Mouse (Mus musculus) left cerebral cortex, adult 2 months (tissue): ENCODE measurements at regions not wholly inside any gene's neighbourhood (a gene's known extent, or its start where the extent isn't known, plus 50 kb on each side); places are given as distances from the start of the nearest gene placed in this dataset.
"Not testable (repeated sequence)": the region's sequence is repeated elsewhere in the genome, so short reads cannot be mapped to it uniquely, and the experiment has no call there.

Experiments
- DNase-seq, 2 experiments: peaks; one replicate each; pipeline ENCODE4 v3.0.0; 2021 to 2022; ENCODE audit warnings: low spot score in 2 of 2, mixed read lengths in 1 of 2; ENCODE audit errors: extremely low spot score in 1 of 2
- H3K27ac ChIP-seq: fragments of 200-600 bp; 2 replicates; pipeline ENCODE4 v1.8.1; 2022
- H3K4me3 ChIP-seq: fragments of 200-600 bp; 2 replicates; pipeline ENCODE4 v1.8.1; 2022
- CTCF ChIP-seq: fragments of 200-600 bp; IDR thresholded peaks from 2 replicates; pipeline ENCODE4 v1.8.1; 2022; ENCODE audit warnings: antibody characterized with exemption, mild to moderate bottlenecking, moderate library complexity
- intact Hi-C: fragments of 180-260 bp; cut with DNase I; formaldehyde crosslinking; loops from one replicate; pipeline ENCODE4 v1.15.1; 2025

- H3K27ac ChIP-seq: no peak overlapping the region
- DNase-seq: no peak
- no peak overlapping the region for H3K4me3 ChIP-seq
- no peak for TF ChIP-seq CTCF
- intact Hi-C loops: no loop called here
Measured at GRCm38 (mm10) chr16:50023885-50024284, 223.6 kb downstream of the Cd47 start.

GRCm38 (mm10) chr16:50026100-50026884, 226.0 kb downstream of the Cd47 start:
- Histone ChIP-seq H3K4me3 (no peak overlapping the region), H3K27ac (no peak overlapping the region)
- no peak for TF ChIP-seq CTCF
- no peak for DNase-seq
- intact Hi-C loops: no loop called here

DNA sequence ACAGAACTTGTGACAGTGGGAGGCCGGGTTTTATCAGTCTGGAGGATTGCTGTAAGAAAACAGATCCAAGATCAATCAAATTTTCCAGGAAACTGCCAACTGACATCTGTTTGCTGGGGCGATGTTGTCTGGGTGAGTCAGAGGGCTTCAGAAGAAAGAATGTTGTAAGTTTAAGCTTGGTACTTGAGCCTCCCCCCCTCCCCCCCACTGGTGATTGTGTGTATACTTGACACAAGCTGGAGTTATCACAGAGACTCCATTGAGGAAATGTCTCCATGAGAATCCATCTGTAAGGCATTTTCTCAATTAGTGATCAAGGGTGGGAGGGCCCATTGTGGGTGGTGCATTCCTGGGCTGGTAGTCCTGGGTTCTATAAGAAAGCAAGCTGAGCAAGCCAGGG, 226.9 kb downstream of the Cd47 start:
- no peak for DNase-seq
- no peak overlapping the region for H3K4me3 ChIP-seq
- intact Hi-C loops: no loop called here
- no peak for TF ChIP-seq CTCF
- no peak overlapping the region for H3K27ac ChIP-seq

DNA sequence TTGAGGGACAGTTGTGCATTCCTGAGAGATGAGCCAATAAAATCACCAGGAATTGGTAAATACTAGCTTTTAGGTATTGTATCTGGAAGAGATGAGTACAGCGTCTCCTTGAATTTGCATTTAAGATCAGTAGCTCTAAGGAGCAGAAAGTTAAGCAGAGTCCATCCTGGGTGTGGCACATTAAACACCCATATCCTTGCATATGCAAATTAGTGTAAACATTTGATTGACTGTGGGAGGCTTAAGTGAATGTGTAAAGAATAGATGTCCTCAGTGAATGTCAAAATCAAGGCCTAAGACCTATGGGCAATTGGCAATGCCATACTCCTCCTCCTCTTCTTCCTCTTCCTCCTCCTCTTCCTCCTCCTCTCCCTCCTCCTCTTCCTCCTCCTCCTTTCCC, 229.4 kb downstream of the Cd47 start:
- DNase-seq: no peak
- TF ChIP-seq CTCF: no peak
- Histone ChIP-seq H3K4me3 (no peak overlapping the region), H3K27ac (no peak overlapping the region)
- intact Hi-C loops: no loop called here

DNA sequence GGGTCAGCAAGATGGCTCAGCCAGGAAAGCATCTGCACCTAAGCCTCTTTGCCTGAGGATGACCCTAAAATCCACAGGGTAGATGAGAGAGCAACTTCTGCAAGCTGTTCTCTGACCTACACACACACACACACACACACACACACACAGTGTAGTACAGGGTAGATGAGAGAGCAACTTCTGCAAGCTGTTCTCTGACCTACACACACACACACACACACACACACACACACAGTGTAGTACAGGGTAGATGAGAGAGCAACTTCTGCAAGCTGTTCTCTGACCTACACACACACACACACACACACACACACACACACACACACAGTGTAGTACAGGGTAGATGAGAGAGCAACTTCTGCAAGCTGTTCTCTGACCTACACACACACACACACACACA, 230.0 kb downstream of the Cd47 start:
- H3K4me3 ChIP-seq, intact Hi-C loops, H3K27ac ChIP-seq, DNase-seq: not testable (repeated sequence)

DNA sequence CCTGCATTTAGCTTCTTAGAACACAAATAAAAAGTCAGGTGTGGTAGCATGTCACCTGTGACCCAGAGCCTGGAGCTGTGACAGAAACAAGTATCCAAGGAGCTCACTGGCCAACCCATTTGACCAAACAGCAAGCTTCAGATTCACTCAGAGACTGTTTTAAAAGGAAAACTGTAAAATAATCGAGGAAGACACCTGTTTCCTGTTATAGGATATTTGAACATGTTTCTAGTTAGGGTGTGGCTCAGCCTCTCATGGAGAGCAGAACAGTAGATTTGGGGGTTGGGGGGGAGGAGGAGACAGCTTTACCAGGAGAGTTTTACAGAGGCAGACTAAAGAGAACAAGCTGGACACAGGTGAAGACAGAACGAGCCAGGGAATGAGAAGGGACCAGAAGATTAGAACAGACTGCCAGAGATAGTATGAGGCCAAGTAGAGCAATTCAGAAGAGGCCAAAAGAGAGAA, 230.6 kb downstream of the Cd47 start:
- no peak overlapping the region for H3K4me3 ChIP-seq
- H3K27ac ChIP-seq: no peak overlapping the region
- TF ChIP-seq CTCF: no peak
- no peak for DNase-seq
- intact Hi-C loops: no loop called here

DNA sequence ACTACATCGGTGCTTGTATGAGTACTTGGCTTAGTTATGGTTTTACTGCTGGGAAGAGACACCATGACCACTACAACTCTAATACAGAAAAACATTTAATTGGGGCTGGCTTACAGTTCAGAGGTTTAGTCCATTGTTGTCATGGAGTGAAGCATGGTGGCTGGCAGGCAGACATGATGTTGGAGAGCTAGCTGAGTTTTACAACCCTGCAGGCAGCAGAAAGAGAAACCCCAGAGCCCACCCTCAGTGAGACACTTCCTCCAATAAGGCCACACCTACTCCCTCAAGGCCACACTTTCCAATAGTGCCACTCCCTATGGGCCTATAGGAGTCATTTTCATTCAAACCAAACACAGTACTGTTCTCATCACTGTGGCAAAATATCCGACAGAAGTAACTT, 232.5 kb downstream of the Cd47 start:
- Histone ChIP-seq H3K27ac (no peak overlapping the region), H3K4me3 (no peak overlapping the region)
- TF ChIP-seq CTCF: no peak
- intact Hi-C loops: no loop called here
- no peak for DNase-seq

DNA sequence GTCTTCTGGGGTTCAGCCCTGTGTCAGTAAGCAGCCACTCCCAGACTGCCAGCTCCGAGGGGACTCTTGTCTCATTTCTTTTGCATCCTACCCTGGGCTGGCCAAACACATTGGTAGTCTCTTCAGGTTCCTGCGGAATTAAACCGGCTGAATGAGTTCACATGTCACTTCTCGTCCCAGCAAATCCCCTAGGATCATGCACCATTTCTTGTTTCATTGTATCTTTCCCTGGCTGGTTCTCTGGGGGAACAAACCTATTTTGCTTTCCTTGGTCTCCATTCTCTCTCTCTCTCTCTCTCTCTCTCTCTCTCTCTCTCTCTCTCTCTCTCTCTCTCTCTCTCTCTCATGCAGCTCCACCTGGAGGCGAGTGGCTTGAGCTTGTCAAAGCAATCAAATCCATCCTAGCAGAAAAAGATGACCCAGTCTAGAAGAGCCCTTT, 236.0 kb downstream of the Cd47 start:
- H3K4me3 ChIP-seq: no peak overlapping the region
- no peak overlapping the region for H3K27ac ChIP-seq
- DNase-seq: no peak
- peak; percentile 8 for TF ChIP-seq CTCF
- intact Hi-C loops: no loop called here

DNA sequence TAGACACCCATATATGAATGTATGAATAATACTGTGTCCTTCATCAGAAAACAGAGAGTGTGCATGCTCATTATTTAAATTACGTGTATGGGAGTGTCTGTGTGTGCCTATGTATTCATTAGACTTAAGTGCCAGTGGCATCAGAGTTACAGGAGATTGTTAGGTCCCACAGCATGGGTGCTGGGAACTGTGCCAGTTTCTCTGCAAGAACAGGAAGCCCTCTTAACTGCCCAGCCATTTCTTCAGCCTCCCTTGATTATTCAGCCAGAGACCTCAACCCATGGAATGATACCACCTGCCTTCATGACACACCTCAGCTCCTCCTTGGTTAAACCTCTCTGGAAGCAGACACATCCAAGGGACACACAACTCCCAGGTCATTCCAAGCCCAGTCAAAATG, 243.8 kb downstream of the Cd47 start:
- no peak for DNase-seq
- intact Hi-C loops: loop anchor here (10.0 kb wide), 2 partner anchors 261 to 539 kb away; no protein-coding TSS in a partner anchor
- TF ChIP-seq CTCF: no peak
- Histone ChIP-seq H3K4me3 (no peak overlapping the region), H3K27ac (no peak overlapping the region)

GRCm38 (mm10) chr16:50045552-50046547, 245.5 kb downstream of the Cd47 start:
- peak; percentile 94 for TF ChIP-seq CTCF
- intact Hi-C loops: loop anchor here (5.0 to 10.0 kb wide), 3 partner anchors 189 to 541 kb away; no protein-coding TSS in a partner anchor
- H3K4me3 ChIP-seq: peak overlapping the region; percentile 54
- peak; percentile 75 to 85 for DNase-seq
- H3K27ac ChIP-seq: peak overlapping the region; percentile 75

GRCm38 (mm10) chr16:50063540-50063939, 263.2 kb downstream of the Cd47 start:
- TF ChIP-seq CTCF: no peak
- H3K27ac ChIP-seq: no peak overlapping the region
- DNase-seq: no peak
- intact Hi-C loops: no loop called here
- no peak overlapping the region for H3K4me3 ChIP-seq

DNA sequence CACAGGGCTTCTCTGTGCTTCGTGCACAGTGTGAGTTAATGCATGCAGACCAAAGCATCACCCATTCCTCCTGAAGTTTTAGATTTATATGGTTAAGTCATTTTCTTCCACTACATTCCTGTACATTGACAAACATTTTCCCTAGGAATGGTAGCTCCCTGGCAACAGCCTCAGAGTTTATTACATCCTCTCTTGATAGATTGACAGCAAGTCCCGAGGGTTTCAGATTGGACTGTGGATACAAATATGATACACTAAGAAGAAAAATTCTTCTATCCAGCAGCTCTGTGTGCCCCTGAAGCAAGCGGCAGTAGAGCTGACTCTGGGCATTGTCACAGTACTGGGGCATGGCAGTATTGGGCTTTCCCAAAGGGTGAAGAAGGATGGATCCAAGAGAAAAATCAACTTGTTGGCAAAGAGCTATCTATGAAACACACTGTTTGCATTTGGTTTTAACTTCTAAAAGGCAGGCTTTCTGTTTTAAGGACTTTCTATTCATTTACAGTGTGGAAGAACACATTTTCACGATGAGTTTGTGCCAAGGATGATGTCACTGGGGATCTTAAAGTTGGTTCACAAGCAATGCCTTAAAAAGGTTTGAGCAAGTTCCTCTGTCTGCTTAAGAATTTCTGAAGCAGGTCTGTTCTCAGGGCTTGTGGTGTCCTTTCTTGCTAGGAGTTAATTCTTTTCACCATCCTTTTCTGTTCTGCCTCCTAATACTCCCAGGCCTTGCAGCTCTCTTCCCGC, 265.2 kb downstream of the Cd47 start:
- intact Hi-C loops: no loop called here
- no peak for TF ChIP-seq CTCF
- Histone ChIP-seq H3K4me3 (no peak overlapping the region), H3K27ac (no peak overlapping the region)
- DNase-seq: no peak
